Mouse (Mus musculus) hindbrain, embryonic 14.5 days (tissue): Measurements from ENCODE around the gene Tm7sf3. TPM values are rescaled to one million over a fixed set of nuclear protein-coding genes. Genes with fewer than 3 reads are reported as not detected.

Source experiments
- ATAC-seq: fragments of 200-750 bp; cut with Nextera tagmentation; 2 replicates; pipeline ENCODE4 v1.8.0; 2017; ENCODE audit warnings: moderate number of reproducible peaks, mild to moderate bottlenecking, moderate TSS enrichment, moderate library complexity; ENCODE audit not compliant: low FRiP score
- DNase-seq: peaks from one replicate; pipeline ENCODE4 v3.0.0-alpha.2; 2015; ENCODE audit warnings: low spot score
- H3K27ac ChIP-seq: fragments of 300-500 bp; sonication (generic); 2 replicates; pipeline ENCODE4 v1.5.1; 2014; ENCODE audit warnings: mild to moderate bottlenecking, moderate library complexity
- H3K27me3 ChIP-seq: fragments of 300-500 bp; sonication (generic); 2 replicates; pipeline ENCODE4 v1.6.1; 2014; ENCODE audit warnings: mild to moderate bottlenecking, low read length, mixed read lengths; ENCODE audit not compliant: control insufficient read depth, insufficient read depth
- H3K36me3 ChIP-seq: fragments of 300-500 bp; sonication (generic); replicated peaks from 2 replicates; pipeline ENCODE4 v1.6.1; 2014; ENCODE audit not compliant: control insufficient read depth, insufficient read depth
- H3K4me1 ChIP-seq: fragments of 300-500 bp; sonication (generic); replicated peaks from 2 replicates; pipeline ENCODE4 v1.6.1; 2014; ENCODE audit warnings: antibody characterized with exemption, low read length, mixed read lengths; ENCODE audit not compliant: control insufficient read depth, insufficient read depth
- H3K4me2 ChIP-seq: fragments of 300-500 bp; sonication (generic); replicated peaks from 2 replicates; pipeline ENCODE4 v1.6.1; 2014; ENCODE audit warnings: mild to moderate bottlenecking, moderate library complexity
- H3K4me3 ChIP-seq: fragments of 300-500 bp; sonication (generic); replicated peaks from 2 replicates; pipeline ENCODE4 v1.5.1; 2014; ENCODE audit warnings: mild to moderate bottlenecking, low read length
- H3K9ac ChIP-seq: fragments of 300-500 bp; sonication (generic); 2 replicates; pipeline ENCODE4 v1.6.1; 2014
- H3K9me3 ChIP-seq: fragments of 300-500 bp; sonication (generic); 2 replicates; pipeline ENCODE4 v1.6.1; 2016; ENCODE audit warnings: low read length; ENCODE audit not compliant: control insufficient read depth
- whole genome bisulfite sequencing: fragments of 180-500 bp; shearing (Covaris S2); extraction: QIAGEN DNeasy Blood & Tissue Kit; methylation state at CpG from one replicate; pipeline ENCODE4 v1.1.7; 2014; 5-methylcytosine and 5-hydroxymethylcytosine counted together
- polyA plus RNA-seq: library from polyadenylated mRNA; unstranded; fragments of >200 nt; fragmentation: Nextera tagmentation; extraction: Ambion mirVana; gene quantifications from 2 replicates; pipeline ENCODE4 v1.2.1, GENCODE M21; 2014

The Tm7sf3 gene
- polyA plus RNA-seq, 1 experiment from 2014 or later, result 33.4 TPM

DNA sequence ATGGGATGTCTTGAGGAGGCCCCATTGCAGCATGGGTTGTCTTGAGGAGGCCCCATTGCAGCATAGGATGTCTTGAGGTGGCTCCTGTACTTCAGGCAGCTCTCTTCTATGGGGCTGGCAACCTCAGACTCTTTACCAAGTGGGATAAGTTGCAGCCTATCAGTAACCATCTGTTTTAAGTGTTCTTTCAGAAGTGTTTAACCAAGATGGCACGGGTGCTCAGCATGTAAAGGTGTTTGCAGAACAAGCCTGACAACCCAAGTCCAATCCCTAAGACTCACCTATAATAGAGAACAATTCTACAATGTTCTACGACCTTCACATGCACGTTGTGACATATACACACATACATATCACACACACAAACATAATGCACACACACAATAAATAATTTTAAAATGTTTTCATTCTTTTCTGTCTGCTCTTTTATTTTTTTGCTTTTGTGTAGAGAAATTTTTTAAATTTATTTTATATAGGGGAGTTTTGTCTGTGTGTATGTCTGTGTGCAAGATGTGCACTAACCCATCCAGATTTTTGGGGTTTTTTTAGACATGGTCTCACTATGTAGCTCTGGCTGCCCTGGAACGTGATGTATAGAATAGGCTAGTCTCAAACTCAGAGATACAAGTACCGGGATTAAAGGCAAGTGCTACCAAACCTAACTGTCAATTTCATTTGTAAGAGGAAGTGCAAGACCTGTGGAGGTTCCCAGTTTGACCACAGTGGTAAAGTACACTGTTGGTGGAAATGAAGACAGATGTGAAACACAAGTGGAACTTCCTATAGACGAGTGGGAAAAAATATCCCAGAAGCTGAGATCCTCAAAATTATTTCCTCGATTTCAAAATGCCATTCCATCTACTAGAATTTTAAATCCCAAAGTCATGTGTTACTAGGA, 2.3 kb downstream of the Tm7sf3 start:
- DNase-seq, result no peak
- Histone ChIP-seq H3K27ac (no peak overlapping the region), H3K4me3 (no peak overlapping the region), H3K36me3 (no peaks in the 10 kb centered on the region), H3K4me1 (peaks cover 9% of the 10 kb centered on the region), H3K27me3 (no peaks in the 10 kb centered on the region), H3K9me3 (no peaks in the 10 kb centered on the region), H3K9ac (no peak overlapping the region), H3K4me2 (no peak overlapping the region)
- WGBS, result 92% methylated on average over 7 of the region's 7 CpGs
- ATAC-seq, result no peak

DNA sequence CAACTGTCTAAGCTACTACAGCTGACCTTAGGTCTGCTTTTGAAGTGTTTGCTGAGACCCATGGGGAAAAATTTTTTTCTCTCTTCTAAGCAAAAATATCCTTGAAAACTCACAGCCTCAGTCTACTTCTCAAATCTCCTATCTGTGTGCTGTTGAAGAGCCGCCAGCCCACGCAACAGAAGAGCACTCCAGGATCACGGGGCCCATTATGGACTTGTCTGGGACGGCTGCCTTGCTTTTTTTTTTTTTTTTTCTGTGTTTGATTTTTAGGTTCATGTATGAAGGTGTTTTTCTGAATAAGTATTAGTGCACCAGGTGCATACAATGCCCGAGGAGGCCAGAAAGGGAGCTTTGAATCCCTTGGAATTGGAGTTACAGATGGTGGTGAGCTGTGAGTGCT, 6.1 kb downstream of the Tm7sf3 start:
- H3K36me3 ChIP-seq, result no peaks in the 10 kb centered on the region
- H3K9ac ChIP-seq, result no peak overlapping the region
- ATAC-seq (no peak), DNase-seq (no peak)
- H3K27me3 ChIP-seq, result no peaks in the 10 kb centered on the region
- H3K4me1 ChIP-seq, result peaks cover 11% of the 10 kb centered on the region
- no peaks in the 10 kb centered on the region for H3K9me3 ChIP-seq
- no peak overlapping the region for H3K4me2 ChIP-seq
- no peak overlapping the region for H3K27ac ChIP-seq
- H3K4me3 ChIP-seq, result no peak overlapping the region
- WGBS, result 88% methylated on average over 5 of the region's 5 CpGs

DNA sequence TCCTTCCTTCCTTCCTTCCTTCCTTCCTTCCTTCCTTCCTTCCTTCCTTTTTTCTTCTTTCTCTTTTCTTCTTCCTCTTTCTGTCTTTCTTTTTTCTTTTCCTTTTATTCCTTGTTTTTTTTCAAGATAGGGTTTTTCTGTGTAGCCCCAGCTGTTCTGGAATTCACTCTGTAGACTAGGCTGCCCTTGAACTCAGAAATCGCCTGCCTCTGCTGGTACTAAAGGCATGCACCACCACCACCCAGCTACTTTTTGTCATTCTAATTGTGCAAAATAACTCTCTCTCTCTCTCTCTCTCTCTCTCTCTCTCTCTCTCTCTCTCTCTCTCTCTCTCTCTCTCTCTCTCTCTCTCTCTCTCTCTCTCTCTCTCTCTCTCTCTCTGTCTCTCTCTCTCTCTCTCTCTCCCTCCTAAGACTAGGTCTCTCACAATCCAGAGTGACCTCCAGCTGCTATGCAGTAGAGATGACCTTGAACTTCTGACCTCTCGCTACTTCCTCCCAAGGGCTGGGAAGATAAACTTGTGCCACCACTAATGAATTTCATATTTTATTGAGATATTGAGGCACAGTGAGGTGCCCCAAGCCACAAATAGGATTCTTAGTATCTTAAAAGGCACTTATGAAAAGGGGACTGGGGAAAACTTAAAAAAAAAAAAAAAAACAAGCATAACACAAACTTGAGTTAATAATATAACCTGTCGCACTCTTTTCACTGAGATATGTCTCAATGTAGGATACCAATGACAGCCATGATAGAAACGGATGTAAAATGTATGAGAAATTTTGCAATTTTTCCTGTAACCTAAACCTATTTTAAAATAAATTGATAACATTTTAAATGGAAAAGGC, 7.6 kb downstream of the Tm7sf3 start:
- DNase-seq (no peak), ATAC-seq (no peak)
- H3K4me3 ChIP-seq, result no peak overlapping the region; the same call in 1 of the 2 replicates
- H3K36me3 ChIP-seq, result no peaks in the 10 kb centered on the region
- peak overlapping the region; percentile 87; the same call in 1 of the 2 replicates for H3K27ac ChIP-seq
- H3K9ac ChIP-seq, result no peak overlapping the region
- H3K4me1 ChIP-seq, result peaks cover 11% of the 10 kb centered on the region
- 0 out of 2 replicates have a peak overlapping the region, but pooled peaks have one; percentile 82 for H3K4me2 ChIP-seq
- no peaks in the 10 kb centered on the region for H3K27me3 ChIP-seq
- WGBS, result 59% methylated on average over 4 of the region's 4 CpGs
- H3K9me3 ChIP-seq, result no peaks in the 10 kb centered on the region

DNA sequence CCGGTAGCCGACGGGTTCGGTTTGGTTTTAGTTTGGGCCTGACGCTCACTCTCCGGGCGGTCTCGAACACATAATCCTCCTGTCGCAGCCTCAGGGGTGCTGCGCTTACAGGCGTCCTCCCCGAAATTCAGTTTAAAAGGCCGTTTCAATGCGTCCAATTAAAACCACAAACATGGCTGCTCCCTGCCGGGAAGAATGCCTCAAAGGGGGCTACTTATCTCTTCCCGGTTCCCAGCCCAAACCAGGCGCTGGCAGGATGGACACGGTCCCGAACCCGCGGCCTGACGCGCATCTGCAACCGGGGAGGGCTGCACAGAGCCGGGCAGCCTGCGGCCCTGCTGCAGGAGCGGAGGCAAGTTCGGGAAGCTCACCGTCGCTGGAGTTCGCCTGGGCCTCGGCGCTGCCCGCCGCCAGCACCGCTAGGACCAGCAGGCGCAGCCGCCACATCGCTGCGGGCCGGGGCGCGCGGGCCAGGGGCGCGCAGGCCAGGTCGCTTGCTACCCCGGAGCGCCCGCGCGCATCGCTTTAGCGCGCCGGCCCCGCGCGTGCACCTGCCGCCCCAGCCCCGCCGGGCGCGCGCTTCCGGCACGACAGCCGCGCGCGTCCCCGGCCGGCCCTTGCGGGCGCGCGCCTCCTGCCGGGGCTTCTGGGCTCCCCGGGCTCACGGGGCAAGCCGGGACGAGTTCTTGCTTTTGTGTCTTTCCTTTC, 8.5 kb downstream of the Tm7sf3 start:
- H3K27me3 ChIP-seq, result no peaks in the 10 kb centered on the region
- under 1% methylated on average over 69 of the region's 82 CpGs for WGBS
- no peaks in the 10 kb centered on the region for H3K9me3 ChIP-seq
- H3K9ac ChIP-seq, result peak overlapping the region; percentile 83
- H3K4me2 ChIP-seq, result peak overlapping the region; percentile 82
- peak overlapping the region; percentile 83 for H3K4me3 ChIP-seq
- peaks cover 11% of the 10 kb centered on the region for H3K4me1 ChIP-seq
- peak; percentile 89 for DNase-seq
- H3K27ac ChIP-seq, result peak overlapping the region; percentile 87
- no peaks in the 10 kb centered on the region for H3K36me3 ChIP-seq
- ATAC-seq, result peak; percentile 93

DNA sequence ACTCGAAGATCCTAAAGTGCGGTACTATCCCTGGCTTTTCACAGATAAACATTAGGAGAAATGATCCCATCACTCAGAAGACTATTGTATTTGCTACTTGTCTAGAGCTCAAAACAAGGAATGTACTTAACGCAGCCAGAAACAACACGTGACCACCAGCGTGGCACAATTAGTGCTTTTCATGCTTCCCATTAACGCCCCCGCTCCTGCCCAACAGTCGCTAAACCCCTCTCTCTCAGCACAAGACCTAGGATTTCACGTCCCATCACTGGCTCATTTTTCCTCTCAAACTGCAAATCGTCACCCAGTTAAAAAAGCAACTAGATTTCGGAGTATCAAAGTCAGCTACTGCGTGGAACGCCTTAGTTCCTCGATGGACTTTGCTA, 9.0 kb downstream of the Tm7sf3 start:
- 11% methylated on average over 14 of the region's 14 CpGs for WGBS
- ATAC-seq, result peak; percentile 18; the same call in 1 of the 2 replicates
- H3K36me3 ChIP-seq, result no peaks in the 10 kb centered on the region
- peak overlapping the region; percentile 83 for H3K9ac ChIP-seq
- DNase-seq, result peak; percentile 36
- H3K4me2 ChIP-seq, result peak overlapping the region; percentile 82
- peak overlapping the region; percentile 83 for H3K4me3 ChIP-seq
- no peaks in the 10 kb centered on the region for H3K9me3 ChIP-seq
- peak overlapping the region; percentile 87 for H3K27ac ChIP-seq
- H3K27me3 ChIP-seq, result no peaks in the 10 kb centered on the region
- H3K4me1 ChIP-seq, result peaks cover 11% of the 10 kb centered on the region

DNA sequence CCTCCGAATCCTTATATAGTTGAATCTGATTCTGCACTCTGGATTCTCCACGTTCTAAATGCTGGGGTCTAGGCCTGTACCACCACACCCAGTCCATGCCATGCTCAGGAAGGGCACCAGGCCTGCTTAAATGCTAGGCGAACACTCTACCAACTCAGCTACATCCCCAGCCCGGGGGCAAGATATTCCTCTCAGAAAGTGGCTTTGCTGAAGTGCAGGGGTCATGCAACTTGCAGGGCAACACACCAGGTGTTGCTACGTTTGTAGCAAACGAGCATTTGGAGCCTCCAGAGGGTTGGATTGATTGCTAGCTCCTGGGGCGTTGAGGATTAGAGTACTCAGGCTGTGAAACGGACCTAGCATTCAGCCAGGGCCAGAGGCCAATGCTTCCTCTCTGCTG, 9.5 kb downstream of the Tm7sf3 start:
- WGBS, result 48% methylated on average over 8 of the region's 8 CpGs
- H3K36me3 ChIP-seq, result no peaks in the 10 kb centered on the region
- DNase-seq (no peak), ATAC-seq (no peak)
- no peaks in the 10 kb centered on the region for H3K9me3 ChIP-seq
- H3K27me3 ChIP-seq, result no peaks in the 10 kb centered on the region
- H3K4me2 ChIP-seq, result peak overlapping the region; percentile 82
- no peak overlapping the region for H3K27ac ChIP-seq
- peaks cover 11% of the 10 kb centered on the region for H3K4me1 ChIP-seq
- H3K9ac ChIP-seq, result peak overlapping the region; percentile 32; the same call in 1 of the 2 replicates
- peak overlapping the region; percentile 83; the same call in 1 of the 2 replicates for H3K4me3 ChIP-seq

DNA sequence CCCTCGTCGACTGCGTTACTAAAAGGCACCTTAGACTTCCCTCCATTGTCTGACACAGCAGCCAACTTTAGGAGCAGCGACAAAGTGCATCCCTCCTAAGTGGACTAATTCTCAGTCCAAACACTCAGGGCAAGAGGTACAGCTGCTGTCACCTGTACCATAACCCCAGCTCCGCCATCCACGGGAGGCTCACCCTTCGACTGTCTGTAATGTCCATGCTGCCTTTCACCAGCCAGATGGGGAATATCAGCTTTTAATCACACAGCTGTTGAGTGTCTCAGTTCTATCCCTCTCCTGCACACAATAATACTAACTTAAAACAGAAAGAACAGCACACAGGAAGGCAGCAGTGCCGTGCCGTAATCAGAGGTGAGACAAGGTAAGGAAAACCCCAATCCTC, 10.2 kb downstream of the Tm7sf3 start:
- H3K4me1 ChIP-seq, result peaks cover 11% of the 10 kb centered on the region
- WGBS, result 88% methylated on average over 9 of the region's 9 CpGs
- no peak for ATAC-seq

DNA sequence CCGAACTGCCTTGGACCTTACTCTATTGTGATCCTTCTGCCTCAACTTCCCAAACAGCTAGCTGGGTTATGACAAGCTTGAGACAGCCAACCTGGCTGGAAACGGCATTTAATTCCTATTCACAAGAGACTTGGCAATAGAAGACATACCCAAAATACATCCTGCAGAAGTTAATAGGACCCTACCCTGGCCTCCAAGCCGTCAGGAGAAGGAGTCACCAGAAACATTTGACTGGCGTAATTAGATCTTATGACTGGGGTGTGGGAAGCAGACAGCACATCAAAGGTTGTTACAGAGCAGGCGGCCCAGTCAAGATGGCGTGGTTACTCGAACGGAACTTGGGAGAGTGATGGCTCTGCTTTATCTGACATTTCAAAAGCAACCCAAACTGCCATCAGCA, 10.8 kb downstream of the Tm7sf3 start:
- no peak overlapping the region for H3K27ac ChIP-seq
- H3K4me3 ChIP-seq, result no peak overlapping the region
- H3K4me1 ChIP-seq, result peaks cover 11% of the 10 kb centered on the region
- H3K27me3 ChIP-seq, result no peaks in the 10 kb centered on the region
- no peak for DNase-seq
- 77% methylated on average over 8 of the region's 8 CpGs for WGBS
- H3K36me3 ChIP-seq, result no peaks in the 10 kb centered on the region
- no peak overlapping the region for H3K4me2 ChIP-seq
- no peak overlapping the region for H3K9ac ChIP-seq
- ATAC-seq, result no peak
- H3K9me3 ChIP-seq, result no peaks in the 10 kb centered on the region

More for the DNA sequence above, 10.2 kb downstream of the Tm7sf3 start:
- Histone ChIP-seq H3K9ac (no peak overlapping the region), H3K4me3 (no peak overlapping the region), H3K27ac (no peak overlapping the region), H3K9me3 (no peaks in the 10 kb centered on the region), H3K4me2 (no peak overlapping the region), H3K36me3 (no peaks in the 10 kb centered on the region), H3K27me3 (no peaks in the 10 kb centered on the region)
- no peak for DNase-seq
